Mouse (Mus musculus) splenic B cell, adult 2 months (primary cell): ENCODE results near the gene Ctnnb1.

Source experiments
- DNase-seq: peaks from one replicate; pipeline ENCODE4 v3.0.0-alpha.2; 2011; ENCODE audit warnings: low read depth, low spot score
- H3K27me3 ChIP-seq: 2 replicates; pipeline ENCODE4 v1.6.1; 2012; ENCODE audit warnings: mild to moderate bottlenecking, low read length, moderate library complexity, mixed read lengths; ENCODE audit not compliant: control insufficient read depth, poor library complexity, insufficient read depth, severe bottlenecking
- H3K36me3 ChIP-seq: 2 replicates; pipeline ENCODE4 v1.6.1; 2012; ENCODE audit warnings: mild to moderate bottlenecking, low read length, moderate library complexity, mixed read lengths; ENCODE audit not compliant: control insufficient read depth, poor library complexity, insufficient read depth, severe bottlenecking

Ctnnb1 gene

DNA sequence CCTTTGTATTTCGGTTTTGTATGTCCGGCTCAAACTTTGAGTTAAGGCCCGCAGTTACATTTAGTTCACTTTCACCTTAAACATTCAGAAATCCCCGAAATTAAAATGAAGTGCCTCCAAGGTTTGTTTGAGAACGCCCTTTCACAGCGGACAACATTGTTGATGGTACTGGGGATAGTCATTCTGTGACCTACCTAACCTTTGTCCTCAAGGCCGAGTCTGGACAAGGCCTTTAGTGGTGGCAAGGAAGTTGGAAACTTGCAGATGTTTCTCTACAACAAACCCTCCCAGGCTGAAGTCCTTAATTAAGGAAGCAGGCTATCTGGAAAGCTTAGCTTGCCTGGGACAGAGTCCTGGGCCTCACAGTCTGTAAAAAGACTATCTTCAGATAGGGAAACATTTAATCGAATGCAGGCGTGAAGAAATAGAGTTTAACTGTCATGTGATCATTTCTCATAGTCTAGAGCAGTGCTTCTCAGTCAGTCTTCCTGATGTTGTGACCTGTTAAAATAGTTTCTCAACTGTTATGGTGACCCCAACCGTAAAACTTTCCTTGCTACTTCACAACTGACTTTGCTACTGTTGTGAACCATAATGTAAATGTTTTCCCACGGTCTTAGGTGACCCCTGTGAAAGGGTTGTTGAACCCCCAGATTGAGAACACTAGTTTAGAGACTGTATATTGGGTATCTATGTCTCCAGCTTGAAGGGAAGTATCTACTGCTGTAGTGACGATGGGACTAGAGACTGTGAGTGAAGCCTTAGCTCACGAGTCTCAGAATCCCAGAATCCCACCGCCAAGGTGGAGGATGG is 6.0 kb downstream of the Ctnnb1 start:
- no peak for DNase-seq
- Histone ChIP-seq H3K27me3 (no peaks in the 10 kb centered on the region), H3K36me3 (no peaks in the 10 kb centered on the region)

DNA sequence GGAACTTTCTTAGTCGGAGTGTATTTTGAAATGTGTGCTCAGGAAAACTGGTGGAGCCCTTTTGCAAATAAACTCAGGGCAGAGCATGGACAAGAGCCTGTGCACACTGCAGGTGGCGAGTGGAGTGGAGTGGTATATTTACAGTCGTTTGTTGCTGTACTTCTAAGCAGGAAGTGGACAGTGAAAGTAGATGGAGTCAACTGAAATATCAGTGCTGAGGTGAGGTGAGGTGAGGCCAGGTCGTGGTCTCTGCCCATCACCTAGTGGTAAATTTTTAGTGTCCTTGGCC is 6.6 kb downstream of the Ctnnb1 start:
- DNase-seq = no peak
- Histone ChIP-seq H3K36me3 (no peaks in the 10 kb centered on the region), H3K27me3 (no peaks in the 10 kb centered on the region)

DNA sequence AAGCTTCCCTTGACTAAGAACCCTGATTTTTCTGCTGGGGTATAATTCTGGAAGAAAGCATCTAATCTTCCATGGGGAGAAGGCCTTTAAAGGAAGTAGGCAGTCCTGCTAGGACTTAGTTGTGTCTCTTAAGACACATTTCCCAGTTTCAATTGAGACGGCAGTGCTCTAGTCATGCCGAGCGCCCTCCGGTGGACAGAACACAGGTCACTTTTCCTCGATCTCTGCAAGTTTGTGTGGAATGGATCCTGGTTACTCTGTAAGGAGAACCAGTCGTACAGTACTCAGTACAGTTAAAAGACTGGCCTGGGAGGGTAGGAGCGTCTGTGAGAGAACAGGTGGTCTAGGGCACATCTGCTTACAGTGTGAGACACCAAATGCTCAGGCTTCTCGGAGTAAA is 7.3 kb downstream of the Ctnnb1 start:
- peak; percentile 62 for DNase-seq
- Histone ChIP-seq H3K27me3 (no peaks in the 10 kb centered on the region), H3K36me3 (no peaks in the 10 kb centered on the region)

DNA sequence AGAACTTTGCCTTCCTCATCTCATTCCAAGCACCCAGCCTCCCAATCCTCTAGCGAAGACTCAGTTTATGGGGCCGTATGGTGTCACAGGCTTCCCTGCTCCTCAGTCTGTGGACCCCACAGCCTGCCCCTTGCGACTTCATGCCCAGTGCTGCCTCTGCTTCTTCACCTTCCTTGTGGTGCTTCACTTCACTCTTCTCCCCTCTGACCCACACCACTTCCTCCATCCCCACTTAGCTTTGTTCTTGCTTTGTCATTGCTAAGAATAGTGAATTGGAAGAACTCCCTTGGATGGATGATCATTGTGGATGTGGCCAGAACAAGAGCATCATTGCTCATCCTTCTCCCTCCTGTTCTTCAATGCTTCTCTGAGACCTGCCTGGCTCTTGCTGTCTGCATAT is 11.8 kb downstream of the Ctnnb1 start:
- Histone ChIP-seq H3K27me3 (no peaks in the 10 kb centered on the region), H3K36me3 (no peaks in the 10 kb centered on the region)
- no peak for DNase-seq

DNA sequence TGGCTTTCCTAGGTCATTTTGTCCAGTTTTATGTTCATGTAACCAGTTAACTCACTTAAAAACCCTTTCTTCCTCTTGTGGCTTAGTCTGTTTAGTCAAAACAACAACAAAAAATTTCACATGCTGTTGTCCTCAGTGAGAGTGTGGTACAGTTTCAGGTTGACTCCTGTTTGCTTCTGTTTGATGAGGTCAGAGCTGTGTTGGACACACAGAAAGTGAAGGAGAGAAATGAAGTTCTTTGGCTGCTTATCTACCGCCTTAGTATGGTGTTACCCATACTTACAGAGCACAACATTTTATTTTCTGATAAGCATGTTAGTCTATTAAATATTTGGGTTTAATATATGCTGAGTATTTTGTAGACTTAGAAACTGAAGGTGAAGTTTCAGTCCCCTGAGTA is 14.7 kb downstream of the Ctnnb1 start:
- DNase-seq = no peak
- H3K36me3 ChIP-seq = no peaks in the 10 kb centered on the region; the same call in 1 of the 2 replicates
- H3K27me3 ChIP-seq = no peaks in the 10 kb centered on the region

DNA sequence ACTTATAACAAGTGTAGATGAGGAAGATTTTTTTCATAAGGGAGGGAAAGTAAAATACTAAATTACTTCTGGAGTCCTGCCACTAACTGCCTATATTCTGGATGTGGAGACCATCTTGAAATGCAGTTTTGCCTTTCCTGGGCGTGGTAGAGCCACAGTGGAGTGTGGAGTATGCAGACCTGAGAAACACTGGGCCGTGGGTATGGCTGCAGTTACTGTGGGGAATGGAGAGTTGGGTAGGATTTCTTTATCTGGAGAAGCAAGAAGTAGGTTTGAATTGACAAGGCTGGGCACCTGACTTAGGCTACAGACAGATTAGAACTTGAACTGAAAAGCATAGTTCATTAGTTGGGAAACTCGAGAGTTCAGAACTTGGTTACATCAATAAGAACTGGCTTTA is 15.2 kb downstream of the Ctnnb1 start:
- H3K27me3 ChIP-seq = no peaks in the 10 kb centered on the region
- DNase-seq = no peak
- H3K36me3 ChIP-seq = no peaks in the 10 kb centered on the region; the same call in 1 of the 2 replicates

DNA sequence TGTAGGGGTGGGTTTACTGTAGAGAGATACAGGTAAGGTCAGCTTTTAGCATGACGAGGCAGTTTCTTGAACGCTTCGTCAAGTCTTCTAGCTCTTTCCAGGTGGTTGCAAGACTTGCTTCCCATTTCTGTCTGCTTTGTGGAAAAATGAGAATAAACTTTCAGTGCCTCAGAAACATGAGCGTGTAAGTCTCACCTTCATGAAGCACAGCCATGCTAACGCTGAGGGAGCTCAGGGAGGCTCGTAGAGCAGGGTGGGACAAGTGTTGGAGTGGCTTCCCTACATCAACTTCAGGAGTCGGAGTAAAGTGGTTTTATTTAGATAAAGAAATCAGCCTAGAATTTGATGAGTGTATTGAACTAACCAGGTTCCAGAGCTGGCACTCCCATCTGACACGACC is 17.1 kb downstream of the Ctnnb1 start:
- DNase-seq = no peak
- peaks cover 3% of the 10 kb centered on the region for H3K36me3 ChIP-seq
- H3K27me3 ChIP-seq = no peaks in the 10 kb centered on the region

DNA sequence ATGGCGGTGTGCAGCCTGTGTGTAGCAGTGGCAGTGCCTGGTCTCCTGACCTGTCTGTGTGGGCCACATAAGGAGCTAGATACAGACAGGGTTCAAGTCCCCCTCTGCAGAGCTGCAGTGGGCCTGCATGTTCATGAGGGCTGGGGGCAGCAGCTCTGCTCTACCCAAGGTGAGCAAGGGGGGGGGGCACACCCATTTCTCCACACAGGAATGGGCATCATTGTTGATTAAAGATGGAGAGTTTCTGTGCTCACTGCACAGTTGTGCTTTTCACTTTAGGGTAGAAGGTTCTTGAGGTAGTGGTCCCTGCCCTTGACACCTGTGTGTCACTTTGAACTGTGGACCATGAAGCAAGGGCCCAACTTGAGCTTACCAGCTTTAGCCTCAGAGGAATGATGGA is 19.8 kb downstream of the Ctnnb1 start:
- no peak for DNase-seq
- peaks cover 9% of the 10 kb centered on the region for H3K36me3 ChIP-seq
- no peaks in the 10 kb centered on the region for H3K27me3 ChIP-seq

DNA sequence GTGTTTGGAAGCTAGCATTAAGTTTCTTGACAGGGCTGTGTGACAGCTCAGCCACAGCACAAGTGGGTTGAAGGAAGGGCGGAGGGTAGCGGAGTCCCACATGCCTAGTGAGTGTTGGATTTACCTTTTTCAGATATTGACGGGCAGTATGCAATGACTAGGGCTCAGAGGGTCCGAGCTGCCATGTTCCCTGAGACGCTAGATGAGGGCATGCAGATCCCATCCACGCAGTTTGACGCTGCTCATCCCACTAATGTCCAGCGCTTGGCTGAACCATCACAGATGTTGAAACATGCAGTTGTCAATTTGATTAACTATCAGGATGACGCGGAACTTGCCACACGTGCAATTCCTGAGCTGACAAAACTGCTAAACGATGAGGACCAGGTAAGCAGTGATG is 21.7 kb downstream of the Ctnnb1 start:
- Histone ChIP-seq H3K36me3 (peaks cover 14% of the 10 kb centered on the region), H3K27me3 (no peaks in the 10 kb centered on the region)
- DNase-seq = no peak

DNA sequence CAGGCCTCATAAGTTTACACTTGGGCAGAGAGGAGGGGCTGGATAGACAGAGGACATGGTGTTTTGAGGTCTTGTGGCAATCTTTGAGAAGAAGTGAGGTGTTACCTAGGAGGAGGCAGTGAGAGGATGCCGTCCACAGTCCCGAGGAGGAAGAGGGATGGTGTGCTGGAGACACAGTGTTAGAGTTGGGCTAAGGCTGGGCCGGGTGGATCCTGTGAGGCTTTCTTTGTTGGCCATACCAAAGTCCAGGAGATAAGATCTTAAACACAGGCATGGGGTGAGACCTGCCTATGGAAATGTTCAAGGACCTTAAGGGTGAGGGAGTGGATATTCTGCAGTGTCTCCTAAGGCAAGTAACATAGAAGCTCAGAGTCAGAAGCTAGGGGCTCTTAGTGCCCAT is 22.9 kb downstream of the Ctnnb1 start:
- no peak for DNase-seq
- peaks cover 20% of the 10 kb centered on the region for H3K36me3 ChIP-seq
- H3K27me3 ChIP-seq = no peaks in the 10 kb centered on the region

DNA sequence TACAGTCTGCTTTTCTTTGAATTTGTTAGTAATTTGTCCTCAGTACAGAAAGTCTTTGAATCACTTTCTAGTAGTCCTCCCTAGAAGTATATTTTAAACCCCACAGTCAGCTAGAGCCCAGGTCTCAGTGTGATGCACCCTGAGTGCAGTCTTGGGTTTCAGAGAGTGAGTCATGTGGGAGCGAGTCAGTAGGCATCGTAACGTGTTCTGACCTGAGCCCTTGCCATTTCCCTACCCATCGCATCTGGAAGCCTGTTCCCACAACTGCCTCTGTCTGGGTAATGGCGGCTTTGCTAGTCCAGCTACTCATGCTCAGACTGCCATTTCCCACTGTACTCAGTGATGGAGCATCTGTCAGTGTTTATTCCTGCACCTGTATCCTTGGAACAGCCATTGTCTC is 29.0 kb downstream of the Ctnnb1 start:
- H3K27me3 ChIP-seq = no peaks in the 10 kb centered on the region

DNA sequence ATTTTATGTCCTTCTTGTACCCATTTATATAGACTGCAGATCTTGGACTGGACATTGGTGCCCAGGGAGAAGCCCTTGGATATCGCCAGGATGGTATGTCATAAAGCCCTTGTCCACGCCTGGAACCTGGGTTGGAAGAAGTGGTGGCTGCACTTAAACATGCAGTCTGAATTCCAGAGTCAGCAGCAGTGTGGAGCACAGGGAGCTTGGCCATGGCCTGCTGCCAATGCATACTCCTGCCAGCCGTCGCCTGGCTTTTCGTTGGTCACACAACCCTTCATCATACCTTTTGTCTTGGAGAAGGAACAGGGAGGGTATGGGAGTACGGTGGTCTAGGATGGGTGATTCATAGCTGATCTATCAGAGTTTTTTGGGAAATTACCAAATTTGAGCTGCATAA is 29.5 kb downstream of the Ctnnb1 start:
- Histone ChIP-seq H3K27me3 (no peaks in the 10 kb centered on the region), H3K36me3 (peaks cover 24% of the 10 kb centered on the region)

More for the DNA sequence above, 29.0 kb downstream of the Ctnnb1 start:
- peaks cover 25% of the 10 kb centered on the region for H3K36me3 ChIP-seq
- no peak for DNase-seq

DNA sequence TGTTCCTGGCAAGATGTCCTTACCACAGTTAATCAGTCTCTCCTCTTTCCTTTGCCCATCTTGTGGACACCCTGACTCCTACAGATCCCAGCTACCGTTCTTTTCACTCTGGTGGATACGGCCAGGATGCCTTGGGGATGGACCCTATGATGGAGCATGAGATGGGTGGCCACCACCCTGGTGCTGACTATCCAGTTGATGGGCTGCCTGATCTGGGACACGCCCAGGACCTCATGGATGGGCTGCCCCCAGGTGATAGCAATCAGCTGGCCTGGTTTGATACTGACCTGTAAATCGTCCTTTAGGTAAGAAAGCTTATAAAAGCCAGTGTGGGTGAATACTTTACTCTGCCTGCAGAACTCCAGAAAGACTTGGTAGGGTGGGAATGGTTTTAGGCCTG is 30.2 kb downstream of the Ctnnb1 start:
- H3K27me3 ChIP-seq = no peaks in the 10 kb centered on the region
- no peak for DNase-seq
- H3K36me3 ChIP-seq = peaks cover 22% of the 10 kb centered on the region

More for the DNA sequence above, 29.5 kb downstream of the Ctnnb1 start:
- no peak for DNase-seq

DNA sequence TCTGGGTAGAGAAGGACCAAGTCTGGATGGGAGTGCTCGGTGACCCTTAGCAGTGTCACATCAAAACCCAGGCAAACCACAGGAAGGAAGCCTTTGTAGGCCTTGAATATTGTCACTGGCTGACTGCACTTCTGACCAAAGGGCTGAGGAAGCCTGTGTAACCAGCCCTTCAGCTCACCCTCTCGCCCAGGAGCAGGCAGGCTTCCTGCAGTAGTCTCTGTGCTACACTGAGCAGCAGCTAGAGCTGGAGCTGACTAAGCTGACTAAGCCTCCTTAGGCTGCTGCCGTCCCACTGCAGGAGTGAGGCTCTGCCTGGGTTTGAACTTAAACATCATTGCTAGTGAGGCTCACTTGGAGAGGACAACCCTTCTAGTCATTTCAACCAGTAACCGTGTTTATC is 31.6 kb downstream of the Ctnnb1 start:
- no peak for DNase-seq
- Histone ChIP-seq H3K36me3 (peaks cover 21% of the 10 kb centered on the region), H3K27me3 (no peaks in the 10 kb centered on the region)

DNA sequence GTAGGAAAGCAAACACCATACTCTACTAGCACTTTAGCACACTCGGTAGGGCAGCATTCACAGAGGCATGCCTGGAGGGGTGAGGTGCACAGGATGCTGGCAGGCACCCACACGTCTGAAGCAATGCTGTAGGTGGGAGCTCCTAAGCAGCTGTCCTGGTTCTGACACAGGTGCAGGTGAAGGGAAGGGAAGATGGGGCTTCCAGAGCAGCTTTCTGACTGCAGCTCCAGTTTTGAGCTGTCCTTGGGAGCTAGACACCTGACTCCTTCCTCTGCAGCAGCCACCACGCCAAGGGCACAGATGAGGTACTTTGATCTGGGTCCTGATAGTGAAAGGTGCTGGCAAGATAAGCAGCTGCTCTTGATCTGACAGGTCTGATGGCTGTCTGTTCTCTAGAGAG is 32.5 kb downstream of the Ctnnb1 start:
- H3K27me3 ChIP-seq = no peaks in the 10 kb centered on the region
- H3K36me3 ChIP-seq = peaks cover 17% of the 10 kb centered on the region
- no peak for DNase-seq
